Mouse (Mus musculus): Measurements from ENCODE around the gene Lekr1.

GRCm38 (mm10) chr3:65699704-65700103 is 33.7 kb downstream of the Lekr1 start:
- TF ChIP-seq CTCF (IDR thresholded peaks at IDR 0.05; ENCODE audit: low read depth) (no peak), EP300 (IDR thresholded peaks at IDR 0.05; ENCODE audit: low read depth) (no peak)

Measured in heart, postnatal 0 days (tissue).